Mouse (Mus musculus) embryonic facial prominence, embryonic 11.5 days (tissue): ENCODE results near the gene Pdcd4. TPM values are rescaled to one million over a fixed set of nuclear protein-coding genes. Genes with fewer than 3 reads are reported as not detected.

Experiments
- polyA plus RNA-seq: library from polyadenylated mRNA; unstranded; fragments of >200 nt; fragmentation: Nextera tagmentation; extraction: Ambion mirVana; gene quantifications from 2 replicates; pipeline ENCODE4 v1.2.1, GENCODE M21; 2014

Pdcd4 gene
- polyA plus RNA-seq, 1 experiment from 2014 or later: 96.2 TPM

Other genes starting within 250 kb of the Pdcd4 start
- gene Rbm20, start 214.9 kb upstream of the Pdcd4 start, polyA plus RNA-seq: 1.1 and 1.2 TPM in 2 replicates
- gene Shoc2, start 52.1 kb downstream of the Pdcd4 start, polyA plus RNA-seq: 72.5 and 79.7 TPM in 2 replicates
- 109 and 114 TPM in 2 replicates for gene Bbip1, start 52.4 kb downstream of the Pdcd4 start, polyA plus RNA-seq
- gene Adra2a, start 151.9 kb downstream of the Pdcd4 start, polyA plus RNA-seq: 0.52 and 0.88 TPM in 2 replicates